Mouse (Mus musculus): ENCODE measurements around the gene Kirrel3.
A peak's percentile ranks its signal among the peaks of the same experiment; 100 is the strongest.

Kirrel3 gene

GRCm38 (mm10) chr9:34911838-34912237 lies 426.1 kb downstream of the Kirrel3 start:
- no peak for DNase-seq

- no peak for DNase-seq
These were observed 426.7 kb downstream of the Kirrel3 start for GRCm38 (mm10) chr9:34912273-34912972.

GRCm38 (mm10) chr9:34912996-34913395 lies 427.3 kb downstream of the Kirrel3 start:
- DNase-seq = peak; percentile 12

GRCm38 (mm10) chr9:34918976-34919375 lies 433.3 kb downstream of the Kirrel3 start:
- DNase-seq = no peak

GRCm38 (mm10) chr9:34920116-34920515 lies 434.4 kb downstream of the Kirrel3 start:
- DNase-seq = no peak

GRCm38 (mm10) chr9:34921941-34922340 lies 436.2 kb downstream of the Kirrel3 start:
- DNase-seq = no peak

GRCm38 (mm10) chr9:34922716-34923115 lies 437.0 kb downstream of the Kirrel3 start:
- DNase-seq = no peak

GRCm38 (mm10) chr9:34923134-34923931 lies 437.6 kb downstream of the Kirrel3 start:
- DNase-seq = no peak

GRCm38 (mm10) chr9:34925616-34926015 lies 439.9 kb downstream of the Kirrel3 start:
- no peak for DNase-seq

- no peak for DNase-seq
These were observed 444.7 kb downstream of the Kirrel3 start for GRCm38 (mm10) chr9:34930371-34930770.

GRCm38 (mm10) chr9:34938140-34938539 lies 452.4 kb downstream of the Kirrel3 start:
- no peak for DNase-seq

- no peak for DNase-seq
These were observed 453.9 kb downstream of the Kirrel3 start for GRCm38 (mm10) chr9:34939621-34940020.

GRCm38 (mm10) chr9:34942122-34942831 lies 456.6 kb downstream of the Kirrel3 start:
- DNase-seq = no peak

GRCm38 (mm10) chr9:34942996-34943395 lies 457.3 kb downstream of the Kirrel3 start:
- DNase-seq = no peak

- no peak for DNase-seq
These were observed 459.6 kb downstream of the Kirrel3 start for GRCm38 (mm10) chr9:34945301-34945700.

- DNase-seq = no peak
These were observed 461.6 kb downstream of the Kirrel3 start for GRCm38 (mm10) chr9:34947258-34947657.

GRCm38 (mm10) chr9:34947717-34948116 lies 462.0 kb downstream of the Kirrel3 start:
- DNase-seq = no peak

GRCm38 (mm10) chr9:34953420-34953819 lies 467.7 kb downstream of the Kirrel3 start:
- no peak for DNase-seq

GRCm38 (mm10) chr9:34954212-34954611 lies 468.5 kb downstream of the Kirrel3 start:
- peak; percentile 10 for DNase-seq

GRCm38 (mm10) chr9:34956512-34956911 lies 470.8 kb downstream of the Kirrel3 start:
- no peak for DNase-seq

- no peak for DNase-seq
These were observed 472.0 kb downstream of the Kirrel3 start for GRCm38 (mm10) chr9:34957691-34958090.

- no peak for DNase-seq
These were observed 472.6 kb downstream of the Kirrel3 start for GRCm38 (mm10) chr9:34958183-34958830.

- DNase-seq = no peak
These were observed 475.0 kb downstream of the Kirrel3 start for GRCm38 (mm10) chr9:34960736-34961135.

Measured in thymus, postnatal 14 days (tissue).